Mouse (Mus musculus) cerebellum, postnatal 10 days (tissue): Measurements from ENCODE around the gene Gm13212.
A peak's percentile ranks its signal among the peaks of the same experiment; 100 is the strongest.
"Not testable (repeated sequence)": the region's sequence is repeated elsewhere in the genome, so short reads cannot be mapped to it uniquely, and the experiment has no call there.

Source experiments
- DNase-seq, 2 experiments: peaks; one replicate each; pipeline ENCODE4 v3.0.0; 2021; ENCODE audit warnings: mixed read lengths in 2 of 2

The Gm13212 gene

DNA sequence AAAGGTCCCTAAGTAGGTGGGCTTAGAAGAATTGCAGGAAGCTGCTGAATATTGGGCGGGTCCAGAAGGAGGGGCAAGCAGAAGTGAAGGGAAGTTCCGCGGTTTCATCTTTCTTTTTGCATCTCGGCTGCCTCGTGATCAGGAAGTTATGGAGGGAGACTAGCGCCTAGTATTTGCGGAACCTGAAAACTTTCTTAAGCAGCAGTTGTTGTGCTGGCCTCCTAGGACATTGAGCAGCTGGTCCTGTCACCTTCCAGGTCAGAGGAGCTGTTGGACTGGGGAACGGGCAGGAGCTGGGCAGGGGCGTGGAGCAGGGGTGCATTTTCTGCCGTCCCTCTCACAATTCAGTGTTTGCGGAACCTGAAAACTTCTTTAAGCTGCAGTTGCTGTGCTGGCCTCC lies at the start of gene Gm13212:
Gene Gm13212 (plus strand): TSS at position 89 of the 400 bp plus-strand sequence.
- not testable (repeated sequence) for DNase-seq

DNA sequence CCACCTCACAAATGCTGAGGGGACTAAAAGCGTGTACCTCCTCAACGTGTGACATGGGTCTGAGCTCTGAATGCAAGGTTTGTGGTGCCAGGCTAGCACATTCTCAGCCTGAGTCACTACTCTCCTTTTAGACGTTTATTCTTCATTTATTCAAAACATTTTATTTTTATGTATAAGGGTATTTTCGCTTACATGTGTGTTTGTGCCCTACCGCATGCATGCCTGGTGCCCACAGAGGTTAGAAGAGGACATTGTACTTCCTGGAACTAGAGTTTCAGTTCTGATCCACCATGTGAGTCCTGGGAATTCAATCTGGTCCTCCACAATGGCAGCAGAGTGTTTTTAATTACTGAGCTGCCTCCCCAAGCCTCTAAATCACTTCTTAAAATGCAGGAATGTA lies 41.1 kb upstream of the Gm13212 start:
- not testable (repeated sequence) for DNase-seq

DNA sequence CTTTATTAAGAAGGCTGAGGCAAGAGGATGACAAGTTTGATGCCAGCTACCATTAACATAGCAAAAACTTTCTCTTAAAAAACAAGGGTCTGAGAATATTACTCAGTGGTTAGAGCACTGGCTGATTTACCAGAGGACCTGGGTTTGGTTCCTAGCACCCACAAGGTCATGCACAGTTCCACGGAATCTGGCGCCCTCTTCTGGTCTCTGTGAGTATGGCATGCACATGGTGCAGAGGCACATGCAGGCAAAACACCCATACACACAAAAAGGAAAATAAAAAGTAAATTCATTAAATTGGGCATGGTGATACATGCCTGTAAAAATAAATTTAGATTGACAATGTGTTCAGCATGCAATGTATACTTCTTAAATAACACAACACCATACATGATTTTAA lies 39.9 kb upstream of the Gm13212 start:
- DNase-seq: not testable (repeated sequence)

DNA sequence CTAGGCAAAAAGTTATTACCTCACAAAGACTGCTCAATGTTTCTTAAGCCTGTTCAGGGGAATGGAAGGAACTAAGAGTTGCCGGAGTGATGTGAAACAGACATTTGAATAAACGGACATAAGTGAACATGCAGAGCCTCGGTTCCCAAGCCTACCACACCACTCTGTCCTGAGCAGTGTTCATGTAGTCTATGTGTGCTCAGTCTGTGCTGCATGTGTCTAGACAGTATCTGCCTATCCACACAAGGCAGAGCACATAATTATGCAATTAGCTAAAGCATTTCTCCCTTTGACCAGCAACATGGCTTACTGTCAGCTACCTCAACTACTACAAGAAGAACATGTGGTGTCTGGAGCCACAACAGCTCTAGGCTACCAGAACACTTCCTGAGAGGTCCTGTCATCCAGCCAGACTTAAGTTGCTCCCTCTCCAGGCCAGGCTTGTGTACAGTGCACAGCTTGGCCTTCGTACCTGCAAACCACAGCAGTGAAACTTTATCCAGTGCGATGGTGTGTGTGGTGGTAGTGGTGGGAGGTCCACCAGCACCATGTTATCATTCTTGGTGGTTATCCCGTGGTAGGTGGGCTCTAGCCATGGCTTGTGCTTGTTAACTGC lies 39.1 kb upstream of the Gm13212 start:
- DNase-seq: not testable (repeated sequence)

DNA sequence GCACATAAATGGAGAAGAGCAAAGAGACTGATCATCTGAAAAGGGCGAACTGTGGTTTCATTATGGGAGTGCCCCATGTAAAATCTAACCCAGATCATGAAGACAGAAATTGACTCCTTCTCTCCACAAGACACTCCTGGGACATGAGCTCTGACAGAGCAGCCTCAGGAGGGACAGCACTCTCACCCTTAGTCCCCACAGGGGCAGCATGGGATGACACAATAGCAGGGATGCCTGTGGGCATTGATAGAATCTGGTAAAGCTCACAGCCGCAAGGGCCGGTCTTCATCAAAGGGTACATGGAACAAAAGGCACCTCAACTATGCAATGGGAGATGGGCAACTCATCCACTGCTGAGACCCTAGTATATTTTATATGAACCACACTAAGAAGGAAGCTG lies 38.5 kb upstream of the Gm13212 start:
- not testable (repeated sequence) for DNase-seq

DNA sequence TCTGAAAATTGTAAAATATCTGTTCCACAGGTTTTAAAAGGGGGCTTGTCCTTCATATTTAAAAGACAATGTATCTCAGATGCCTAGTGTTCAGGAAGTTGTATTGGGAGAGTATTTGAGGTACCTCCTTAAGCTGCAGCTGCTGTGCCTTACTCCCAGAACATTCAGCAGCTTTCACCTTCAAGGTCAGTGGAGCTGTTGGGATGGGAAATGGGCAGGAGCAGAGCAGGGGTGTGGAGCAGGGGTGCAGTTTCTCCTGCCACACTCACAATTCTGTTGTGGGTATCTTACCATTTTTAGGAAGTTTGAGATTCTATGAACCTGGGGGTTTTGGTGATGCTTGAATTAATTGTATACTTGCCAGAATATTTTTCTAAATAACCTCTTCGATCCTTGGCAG lies 28.3 kb upstream of the Gm13212 start:
- no peak for DNase-seq

DNA sequence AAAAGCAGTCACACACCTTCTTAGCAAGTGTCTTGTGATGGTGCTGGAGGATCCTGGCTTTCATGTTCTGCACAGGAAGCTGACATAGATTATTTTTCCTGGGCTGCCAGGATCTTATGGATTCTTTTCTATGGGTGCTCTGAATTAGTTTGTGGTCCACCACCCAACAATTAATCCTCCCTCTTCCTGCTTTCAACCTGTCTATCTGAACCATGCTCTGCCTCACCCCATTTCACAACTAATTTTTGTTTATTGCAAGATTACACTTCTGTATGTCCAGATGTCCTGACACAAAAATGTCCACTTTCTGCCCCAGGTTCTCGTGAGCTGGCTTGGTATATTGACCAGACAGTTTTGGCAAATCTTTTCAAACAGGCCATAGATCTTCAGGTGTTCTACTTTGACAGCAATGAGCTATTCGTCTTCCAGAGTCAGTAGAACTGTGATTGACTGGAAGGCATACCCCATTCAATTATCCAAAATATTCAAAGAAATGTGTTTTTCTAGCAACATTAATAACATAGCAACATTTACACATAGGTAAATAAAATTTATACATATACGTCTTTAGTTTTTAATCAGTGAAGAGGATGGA lies 25.4 kb upstream of the Gm13212 start:
- DNase-seq: no peak

DNA sequence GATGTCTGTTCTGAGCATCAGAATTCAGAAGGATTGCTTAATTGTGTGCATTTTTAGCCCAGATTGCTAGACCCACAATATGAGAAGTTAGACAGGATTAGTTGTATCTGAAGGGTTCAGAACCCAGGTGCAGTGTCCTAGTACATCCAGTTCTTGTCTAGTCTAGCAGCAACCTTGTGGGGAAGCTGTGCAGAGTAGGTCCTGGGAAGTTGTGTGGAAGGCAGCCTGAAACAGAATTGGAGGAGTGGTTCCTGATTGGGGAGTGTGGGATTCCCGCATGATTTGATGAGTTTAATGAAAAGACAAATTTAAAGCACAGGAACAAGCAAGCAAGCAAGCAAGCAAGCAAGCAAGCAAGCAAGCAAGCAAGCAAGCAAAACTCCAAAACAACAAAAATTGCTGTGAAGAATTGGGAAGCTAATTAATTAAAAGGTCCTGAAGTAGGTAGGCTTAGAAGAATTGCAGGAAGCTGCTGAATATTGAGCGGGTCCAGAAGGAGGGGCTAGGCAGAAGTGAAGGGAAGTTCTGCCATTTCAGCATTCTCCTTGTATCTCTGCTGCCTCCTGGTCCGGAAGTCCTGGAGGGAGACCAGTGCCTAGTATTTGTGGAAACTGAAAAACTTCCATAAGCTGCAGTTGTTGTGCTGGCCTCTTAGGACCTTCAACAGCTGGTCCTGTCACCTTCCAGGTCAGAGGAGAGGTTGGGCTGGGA lies 20.7 kb upstream of the Gm13212 start:
- no peak for DNase-seq

DNA sequence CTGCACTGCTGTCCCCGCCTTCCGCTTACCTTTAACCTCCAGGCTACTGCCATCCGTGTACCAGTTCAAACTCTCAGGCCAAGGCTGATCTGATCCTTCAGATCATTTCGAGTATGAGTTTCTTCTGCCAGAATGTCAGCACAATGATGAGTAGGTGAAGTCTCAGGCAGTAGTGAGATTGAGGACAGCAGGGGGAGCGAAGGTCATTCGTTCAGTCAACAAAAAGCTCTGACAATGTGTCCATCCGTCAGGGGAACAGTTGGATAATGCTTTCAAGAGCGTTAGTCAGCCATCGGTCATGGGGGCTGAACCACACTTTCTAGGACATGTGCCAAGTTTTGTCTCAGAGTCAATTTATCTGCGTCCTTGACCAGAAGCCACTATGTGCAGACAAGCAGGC lies 14.5 kb upstream of the Gm13212 start:
- not testable (repeated sequence) for DNase-seq

DNA sequence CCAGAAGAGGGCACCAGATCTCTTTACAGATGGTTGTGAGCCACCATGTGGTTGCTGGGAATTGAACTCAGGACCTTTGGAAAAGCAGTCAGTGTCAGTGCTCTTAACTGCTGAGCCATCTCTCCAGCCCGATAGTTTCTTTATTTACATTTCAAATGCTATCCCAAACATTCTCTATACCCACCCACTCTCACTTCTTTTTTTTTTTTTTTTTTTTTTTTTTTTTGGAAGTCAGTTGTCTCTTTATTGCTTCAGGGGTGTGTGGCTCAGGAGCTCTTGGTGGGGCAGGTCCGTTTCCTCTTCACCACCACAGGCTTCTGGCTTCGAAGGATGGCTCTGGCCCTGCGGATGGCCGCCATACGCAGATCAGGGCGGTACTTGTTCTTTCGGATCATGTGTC lies 8.3 kb upstream of the Gm13212 start:
- DNase-seq: not testable (repeated sequence)

DNA sequence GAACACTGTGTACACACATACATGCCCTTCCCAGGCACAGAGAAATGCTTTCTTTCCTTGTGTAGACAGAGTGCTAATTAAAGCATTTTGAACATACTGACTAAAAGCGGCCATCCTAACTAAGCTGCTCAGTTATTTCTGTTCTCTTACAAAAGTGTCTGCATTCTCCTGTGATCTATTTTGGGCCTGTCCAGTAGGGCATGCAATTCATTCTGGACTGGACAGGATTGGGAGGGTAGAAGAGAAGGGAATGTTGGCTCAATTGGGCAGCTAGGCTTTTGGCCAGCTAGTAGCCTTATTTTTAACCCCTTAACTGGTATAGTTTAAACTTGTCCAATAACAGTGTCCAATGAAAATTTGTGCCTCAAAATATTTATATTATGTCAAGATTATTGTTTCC lies 4.6 kb upstream of the Gm13212 start:
- not testable (repeated sequence) for DNase-seq

DNA sequence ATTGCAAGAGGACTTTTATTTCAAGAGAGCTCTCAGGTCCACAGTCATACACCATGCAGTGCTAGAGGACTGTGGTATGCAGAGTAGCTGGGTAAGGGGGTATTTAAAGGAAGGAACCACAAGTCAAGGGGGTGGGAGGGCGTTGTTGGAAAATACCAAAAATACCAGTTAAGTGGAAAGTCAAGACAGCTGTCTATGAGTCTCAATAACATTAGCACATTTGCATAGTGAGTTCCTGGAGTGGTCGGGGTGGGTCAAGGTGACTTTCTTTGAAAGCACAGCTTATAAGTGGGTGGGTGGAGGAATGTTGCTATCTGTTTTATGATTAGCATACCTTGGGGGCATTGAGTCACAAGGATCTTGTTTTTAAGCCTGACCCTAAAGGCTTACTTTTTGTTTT lies 1.1 kb downstream of the Gm13212 start:
- not testable (repeated sequence) for DNase-seq

DNA sequence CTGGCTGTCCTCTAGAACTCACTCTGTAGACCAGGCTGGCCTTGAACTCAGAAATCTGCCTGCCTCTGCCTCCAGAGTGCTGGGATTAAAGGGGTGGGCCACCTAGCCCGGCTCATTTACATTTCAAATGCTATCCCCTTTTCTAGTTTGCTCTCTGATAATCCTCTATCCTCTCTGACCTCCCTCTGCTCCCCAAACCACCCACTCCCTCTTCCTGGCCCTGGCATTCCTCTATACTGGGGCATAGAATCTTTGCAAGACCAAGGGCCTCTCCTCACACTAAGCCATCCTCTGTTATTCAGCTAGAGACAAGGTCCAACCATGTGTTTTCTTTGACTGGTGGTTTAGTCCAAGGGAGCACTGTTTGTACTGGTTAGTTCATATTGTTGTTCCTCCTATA lies 9.2 kb downstream of the Gm13212 start:
- DNase-seq: not testable (repeated sequence)

DNA sequence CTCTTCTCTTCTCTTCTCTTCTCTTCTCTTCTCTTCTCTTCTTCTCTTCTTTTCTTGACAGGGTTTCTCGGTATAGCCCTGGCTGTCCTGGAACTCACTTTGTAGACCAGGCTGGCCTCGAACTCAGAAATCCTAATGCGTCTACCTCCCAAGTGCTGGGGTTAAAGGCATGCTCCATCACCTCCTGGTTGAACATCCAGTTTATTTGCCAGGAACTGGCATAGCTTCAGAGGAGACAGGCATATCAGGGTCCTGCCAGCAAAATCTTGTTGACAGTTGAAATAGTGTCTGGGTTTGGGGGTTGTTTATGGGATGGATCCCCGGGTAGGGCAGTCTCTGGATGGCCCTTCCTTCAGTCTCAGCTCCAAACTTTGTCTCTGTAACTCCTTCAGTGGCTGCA lies 9.8 kb downstream of the Gm13212 start:
- not testable (repeated sequence) for DNase-seq

DNA sequence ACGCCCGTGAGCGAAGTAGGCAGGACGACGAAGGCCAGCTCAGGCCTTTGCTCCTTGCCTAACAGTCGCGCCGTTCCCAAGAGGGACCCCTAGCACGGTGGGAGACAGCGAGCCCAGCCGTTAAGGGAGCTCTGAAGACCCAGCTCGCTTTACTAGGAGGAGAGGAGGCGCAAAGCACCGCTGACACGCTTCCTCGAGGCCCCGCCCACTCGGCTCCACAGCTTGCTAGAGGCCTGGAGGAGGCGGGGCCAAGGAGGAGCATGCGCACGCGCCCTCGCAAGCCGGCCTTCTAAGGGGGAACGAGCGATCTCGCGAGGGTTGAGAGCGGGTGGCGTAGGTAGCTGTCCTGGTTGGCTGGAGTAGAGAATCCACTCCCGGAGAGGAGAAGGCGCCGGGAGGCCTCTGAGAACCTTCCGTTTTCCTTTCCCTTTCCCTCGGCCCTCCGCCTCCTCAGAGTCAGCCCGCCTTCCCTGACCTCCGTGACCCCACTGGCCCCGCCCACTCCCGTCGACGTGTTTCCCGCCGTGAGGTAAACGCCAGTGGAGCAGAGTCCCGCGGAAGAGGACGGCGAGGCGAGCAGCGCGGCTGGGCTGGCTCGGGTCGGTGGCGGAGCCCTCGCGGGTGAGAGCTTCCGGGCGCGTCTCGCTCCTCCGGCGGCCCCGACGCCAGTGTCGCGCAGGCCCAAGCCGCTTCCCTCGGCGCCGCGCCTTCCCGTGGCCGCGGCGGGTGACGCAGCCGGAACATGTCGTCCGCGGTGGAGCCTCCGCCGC lies 55.6 kb downstream of the Gm13212 start:
- DNase-seq: peak in 1 of 2 experiments; percentile 0

DNA sequence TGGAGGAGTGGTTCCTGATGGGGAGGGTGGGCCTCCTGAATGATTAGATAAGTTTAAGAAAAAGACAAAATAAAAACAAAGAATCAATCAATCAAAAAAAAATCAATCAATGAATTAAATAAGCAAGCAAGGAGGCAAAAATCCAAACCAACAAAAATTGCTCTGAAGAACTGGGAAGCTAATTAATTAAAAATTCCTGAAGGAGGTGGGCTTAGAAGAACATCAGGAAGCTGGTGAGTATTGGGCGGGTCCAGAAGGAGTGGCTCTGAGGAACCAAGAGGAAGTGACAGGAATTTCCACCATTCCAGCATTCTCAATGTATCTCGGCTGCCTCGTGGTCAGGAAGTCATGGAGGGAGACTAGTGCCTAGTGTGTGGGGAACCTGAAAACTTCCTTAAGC lies 85.4 kb downstream of the Gm13212 start, which contains the start of gene Zfp980:
Gene Zfp980 (plus strand): TSS at position 301 of the 400 bp plus-strand sequence.
- DNase-seq: not testable (repeated sequence)

DNA sequence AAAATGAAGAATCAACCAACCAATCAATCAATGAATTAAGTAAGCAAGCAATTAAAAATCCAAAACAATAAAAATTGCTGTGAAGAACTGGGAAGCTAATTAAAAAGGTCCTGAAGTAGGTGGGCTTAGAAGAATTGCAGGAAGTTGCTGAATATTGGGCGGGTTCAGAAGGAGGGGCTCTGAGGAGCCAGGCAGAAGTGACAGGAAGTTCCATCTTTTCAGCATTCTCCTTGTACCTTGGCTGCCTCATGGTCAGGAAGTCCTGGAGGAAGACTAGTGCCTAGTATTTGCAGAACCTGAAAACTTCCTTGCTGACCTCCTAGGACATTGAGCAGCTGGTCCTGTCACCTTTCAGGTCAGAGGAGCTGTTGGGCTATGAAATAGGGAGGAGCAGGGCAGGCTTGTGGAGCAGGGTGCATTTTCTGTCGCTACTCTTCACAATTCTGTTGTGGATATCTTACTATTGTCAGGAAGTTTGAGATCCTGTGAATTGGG lies 89.4 kb downstream of the Gm13212 start:
- not testable (repeated sequence) for DNase-seq
